Mouse (Mus musculus) ovary, adult 2 months (tissue): Measurements from ENCODE around the gene Tmem240. TPM values are rescaled to one million over a fixed set of nuclear protein-coding genes. Genes with fewer than 3 reads are reported as not detected.

Source experiments
- polyA plus RNA-seq: library from polyadenylated mRNA; depleted of rRNA; stranded (reverse); fragments of >200 nt; gene quantifications from 2 replicates; pipeline ENCODE4 v1.2.3, GENCODE M21; 2012; rRNA removed

Gene Tmem240
- polyA plus RNA-seq = 4.8 and 6.1 TPM in 2 replicates

DNA sequence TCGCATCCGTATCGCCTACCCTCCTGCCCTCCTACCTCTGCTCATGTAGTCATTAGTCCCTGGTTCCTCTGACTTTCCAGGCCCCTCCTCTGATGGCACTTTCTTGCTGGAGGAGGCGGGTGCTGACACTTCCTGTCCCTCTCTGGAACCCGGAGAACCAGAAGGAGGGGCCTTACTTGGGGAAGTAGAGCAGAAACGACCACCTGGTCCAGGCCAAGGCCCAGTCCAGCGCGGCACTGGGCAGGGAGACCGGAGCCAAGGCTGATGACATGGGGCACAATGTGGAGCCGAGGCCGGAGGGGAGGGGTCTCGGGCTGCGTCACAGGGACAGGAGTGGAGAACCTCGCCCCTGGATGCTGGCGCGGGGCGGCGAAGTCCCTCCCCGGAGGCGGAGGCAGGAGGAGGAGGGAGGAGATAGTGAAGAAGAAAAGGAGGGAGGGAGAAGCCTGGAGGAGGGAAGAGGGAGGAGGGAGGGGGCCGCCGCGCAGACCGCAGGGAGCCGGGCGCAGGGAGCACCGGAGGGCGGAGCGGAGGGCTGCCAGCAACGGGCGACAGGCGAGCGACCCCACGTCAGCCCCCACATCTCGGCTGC is at the start of gene Tmem240:
Gene Tmem240 (plus strand): TSS at position 451 of the 592 bp plus-strand sequence.

DNA sequence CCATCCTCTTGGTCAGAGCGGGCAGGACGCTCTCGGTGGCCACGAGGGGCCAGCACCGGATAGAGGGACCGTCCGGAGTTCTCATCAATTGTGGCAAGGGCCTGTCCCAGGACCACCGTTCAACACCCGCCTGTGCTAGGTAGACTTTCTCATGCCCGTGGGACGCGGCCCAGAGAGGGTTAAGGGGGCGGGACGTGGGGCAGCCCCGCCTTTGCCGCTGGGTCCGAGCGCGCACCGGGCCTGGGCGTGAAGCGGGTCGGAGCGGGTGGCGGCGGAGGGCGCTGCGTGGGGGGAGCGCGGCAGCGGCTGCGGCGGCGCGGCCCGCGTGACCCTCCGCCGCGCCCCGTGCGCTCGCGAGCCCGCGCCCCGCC is 40.5 kb upstream of the Tmem240 start, which contains the start of gene Fndc10:
Gene Fndc10 (plus strand): TSS at position 232 of the 371 bp plus-strand sequence.

DNA sequence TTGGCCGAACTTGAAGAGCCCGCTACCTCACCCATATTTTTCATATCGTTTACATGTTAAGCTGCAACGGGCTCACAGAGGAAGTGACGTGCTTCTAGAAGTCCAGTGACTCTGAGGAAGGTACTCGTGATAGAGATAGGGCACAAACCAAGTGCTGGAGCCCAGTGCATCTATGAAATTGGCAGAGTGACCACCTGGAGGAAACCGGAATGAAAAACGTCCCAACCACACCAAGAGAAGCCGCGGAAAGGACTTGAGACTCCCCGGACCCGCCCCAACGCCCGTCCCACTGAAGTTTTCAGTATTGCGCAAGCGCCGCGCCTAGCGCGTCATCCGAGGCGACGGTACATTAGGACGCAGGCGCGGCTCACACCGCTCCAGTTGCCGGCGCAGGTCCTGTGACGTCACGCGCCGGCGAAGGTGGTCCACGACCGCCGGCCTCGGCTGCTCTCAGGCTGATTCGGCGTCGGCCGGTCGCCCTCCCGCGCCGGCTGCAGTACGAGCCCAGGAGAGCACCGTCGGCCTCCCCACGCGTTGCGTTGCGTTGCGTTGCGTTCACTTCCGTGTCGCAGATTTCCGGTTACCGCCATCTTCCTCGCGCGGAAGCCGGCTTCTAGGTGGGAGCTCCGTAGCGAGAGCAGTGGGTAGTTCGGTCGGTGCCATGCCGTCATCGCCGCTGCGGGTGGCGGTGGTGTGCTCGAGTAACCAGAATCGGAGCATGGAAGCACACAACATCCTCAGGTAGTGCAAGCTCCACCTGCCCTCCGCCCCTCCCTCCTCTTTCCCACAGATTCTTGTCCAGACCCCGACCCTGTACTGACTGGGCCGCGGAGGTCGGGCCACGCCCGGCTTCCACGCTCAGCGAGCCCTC is 29.6 kb upstream of the Tmem240 start, which contains the start of gene Ssu72:
Gene Ssu72 (plus strand): TSS at position 80 of the 871 bp plus-strand sequence.

DNA sequence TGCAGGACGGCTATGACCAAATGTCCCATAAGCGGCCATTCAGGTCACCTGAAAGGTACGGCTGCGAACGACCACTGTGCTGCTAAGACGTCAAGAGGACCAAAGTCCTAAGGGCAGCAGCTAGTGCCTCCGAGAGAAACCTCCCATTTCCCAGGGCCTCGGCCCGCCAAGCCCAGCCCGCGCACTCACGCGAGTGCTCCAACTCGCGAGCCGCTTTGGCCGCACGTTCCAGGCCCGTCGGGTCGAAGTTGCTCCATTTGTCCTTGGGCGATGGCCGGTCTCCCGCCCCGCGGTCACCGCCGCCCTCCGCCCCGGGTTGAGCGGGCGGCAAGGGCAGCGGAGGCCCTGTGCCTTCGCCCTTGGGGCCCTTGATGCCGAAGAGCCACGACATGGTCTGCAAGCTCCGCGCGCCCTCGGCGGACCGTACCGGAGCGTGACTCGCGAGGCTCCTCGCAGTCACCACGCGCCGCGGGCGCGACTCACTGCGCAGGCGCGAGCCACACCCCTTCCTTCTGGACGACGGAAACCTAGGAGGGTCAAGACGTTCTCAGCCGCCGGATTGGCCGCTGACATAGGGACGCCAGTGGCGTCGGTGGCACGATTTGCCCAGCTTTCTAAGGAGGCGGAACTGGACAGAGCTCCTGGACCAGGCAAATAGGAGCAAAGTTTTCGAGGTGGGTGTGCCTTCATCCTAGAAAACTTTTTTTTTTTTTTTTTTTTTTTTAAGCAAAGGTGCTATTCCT is 26.2 kb downstream of the Tmem240 start, which contains the start of gene Atad3a:
Gene Atad3a (minus strand): TSS at position 481 of the 743 bp plus-strand sequence.

DNA sequence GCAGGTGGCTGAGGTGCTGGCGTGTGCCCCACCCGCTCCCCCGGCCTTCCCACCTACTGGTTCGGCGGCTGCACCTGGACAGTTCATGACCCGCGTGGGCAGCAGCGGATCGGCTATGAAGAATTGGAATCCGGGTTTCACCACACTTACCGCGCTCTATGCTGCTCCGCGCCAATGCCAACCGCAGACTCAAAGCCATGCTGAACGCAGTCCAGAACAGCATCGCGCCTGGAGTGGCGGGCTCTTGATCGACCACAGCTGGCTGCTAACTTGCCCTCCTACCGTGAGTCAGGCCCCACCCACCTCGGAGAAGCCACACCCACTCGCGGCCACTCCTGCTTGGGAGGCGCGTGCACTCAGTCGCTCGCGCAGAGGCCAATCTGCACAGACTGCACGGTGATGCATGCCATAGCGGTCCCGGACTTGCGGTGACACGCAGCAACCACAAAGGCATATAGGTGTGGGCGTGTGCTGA is 39.7 kb downstream of the Tmem240 start, which contains the start of gene Vwa1:
Gene Vwa1 (minus strand): TSS at position 419 of the 475 bp plus-strand sequence.

DNA sequence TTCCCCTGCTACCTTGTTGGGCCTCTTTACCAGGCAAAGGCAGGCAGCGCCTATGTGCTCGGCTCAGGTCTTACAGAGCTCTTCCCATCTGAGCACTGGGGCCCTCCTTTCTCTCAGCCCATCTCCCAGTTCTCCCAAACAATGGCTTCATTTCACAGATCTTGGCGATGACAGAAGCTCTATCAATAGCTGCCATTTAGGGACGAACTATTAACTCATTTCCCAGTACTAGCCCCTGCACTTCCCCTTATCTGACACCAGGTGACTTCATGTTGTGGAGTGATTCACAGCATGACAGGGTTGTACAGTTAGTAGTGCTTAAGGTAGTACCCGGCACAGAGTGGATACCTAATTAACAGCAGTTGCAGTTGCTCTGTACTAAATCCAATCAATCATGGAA is 51.2 kb downstream of the Tmem240 start, which contains the start of gene Tmem88b:
Gene Tmem88b (minus strand): TSS at position 56 of the 400 bp plus-strand sequence.

DNA sequence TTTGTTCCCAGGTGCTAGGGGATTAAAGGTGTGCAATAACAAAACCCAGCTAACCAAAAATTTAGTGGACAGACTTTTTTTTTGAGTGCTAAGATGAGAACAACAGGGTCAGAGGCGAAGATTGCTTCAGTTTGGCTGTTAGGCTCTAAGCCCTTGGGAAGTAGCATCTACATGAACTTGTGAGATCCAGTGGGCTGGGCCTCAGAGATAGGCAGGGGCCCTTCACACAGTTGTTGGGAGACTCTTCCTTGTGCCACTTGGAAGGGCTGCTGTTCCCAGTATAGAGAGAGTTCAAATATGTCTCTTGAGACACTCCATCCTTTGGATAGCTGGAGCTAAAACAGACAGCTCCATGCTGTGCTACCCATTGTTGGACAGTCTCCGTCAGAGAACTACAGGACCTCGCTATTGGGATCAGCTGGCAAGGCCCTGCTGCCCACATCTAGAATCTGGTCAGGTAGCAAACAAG is 55.5 kb downstream of the Tmem240 start, which contains the start of gene Ankrd65:
Gene Ankrd65 (plus strand): TSS at position 419 of the 469 bp plus-strand sequence.

Other genes with a start within 250 kb of the Tmem240 start
- gene Gnb1, start 243.4 kb upstream of the Tmem240 start, polyA plus RNA-seq = 767 and 998 TPM in 2 replicates
- gene Nadk, start 172.4 kb upstream of the Tmem240 start, polyA plus RNA-seq = 159 and 161 TPM in 2 replicates
- 10.1 and 12.7 TPM in 2 replicates for gene Slc35e2, start 133.4 kb upstream of the Tmem240 start, polyA plus RNA-seq
- 14.6 and 18.3 TPM in 2 replicates for gene Cdk11b, start 109.9 kb upstream of the Tmem240 start, polyA plus RNA-seq
- gene Gm10563, start 89.4 kb upstream of the Tmem240 start, polyA plus RNA-seq = not detected in 2 replicates
- gene Mmp23, start 81.4 kb upstream of the Tmem240 start, polyA plus RNA-seq = 270 and 504 TPM in 2 replicates
- gene Mib2, start 65.6 kb upstream of the Tmem240 start, polyA plus RNA-seq = 183 and 185 TPM in 2 replicates
- 119 and 120 TPM in 2 replicates for gene Fndc10, start 40.5 kb upstream of the Tmem240 start, polyA plus RNA-seq
- 155 and 186 TPM in 2 replicates for gene Ssu72, start 30.0 kb upstream of the Tmem240 start, polyA plus RNA-seq
- 164 and 228 TPM in 2 replicates for gene Atad3a, start 26.3 kb downstream of the Tmem240 start, polyA plus RNA-seq
- gene Vwa1, start 39.9 kb downstream of the Tmem240 start, polyA plus RNA-seq = 38.0 and 45.5 TPM in 2 replicates
- 0.81 and 0.84 TPM in 2 replicates for gene Tmem88b, start 51.1 kb downstream of the Tmem240 start, polyA plus RNA-seq
- 7.0 and 7.3 TPM in 2 replicates for gene Ankrd65, start 55.6 kb downstream of the Tmem240 start, polyA plus RNA-seq
- gene Mrpl20, start 68.1 kb downstream of the Tmem240 start, polyA plus RNA-seq = 47.9 and 50.3 TPM in 2 replicates
- gene Ccnl2, start 77.7 kb downstream of the Tmem240 start, polyA plus RNA-seq = 79.1 and 80.1 TPM in 2 replicates
- 206 and 229 TPM in 2 replicates for gene Aurkaip1, start 96.5 kb downstream of the Tmem240 start, polyA plus RNA-seq
- 550 and 561 TPM in 2 replicates for gene Mxra8, start 104.9 kb downstream of the Tmem240 start, polyA plus RNA-seq
- 237 and 243 TPM in 2 replicates for gene Dvl1, start 112.6 kb downstream of the Tmem240 start, polyA plus RNA-seq
- 1.3 and 1.4 TPM in 2 replicates for gene Tas1r3, start 128.6 kb downstream of the Tmem240 start, polyA plus RNA-seq
- 43.1 and 47.1 TPM in 2 replicates for gene Cptp, start 134.6 kb downstream of the Tmem240 start, polyA plus RNA-seq
- 49.6 and 63.3 TPM in 2 replicates for gene Ints11, start 134.7 kb downstream of the Tmem240 start, polyA plus RNA-seq
- gene Pusl1, start 157.0 kb downstream of the Tmem240 start, polyA plus RNA-seq = 142 and 148 TPM in 2 replicates
- gene Acap3, start 157.0 kb downstream of the Tmem240 start, polyA plus RNA-seq = 47.6 and 51.6 TPM in 2 replicates
- gene Ube2j2, start 209.0 kb downstream of the Tmem240 start, polyA plus RNA-seq = 132 and 145 TPM in 2 replicates
- gene C1qtnf12, start 227.5 kb downstream of the Tmem240 start, polyA plus RNA-seq = 68.8 and 73.0 TPM in 2 replicates